Mouse (Mus musculus) brain, embryonic 14.5 days (tissue): ENCODE measurements around the gene Hnrnpu.

Experiments used
- CTCF ChIP-seq: fragments of 200-500 bp; IDR thresholded peaks from 2 replicates; pipeline ENCODE4 v1.5.1; 2012; ENCODE audit warnings: inconsistent platforms, mild to moderate bottlenecking, moderate library complexity, borderline replicate concordance; ENCODE audit not compliant: insufficient read depth, insufficient read length; ENCODE audit errors: extremely low read depth
- POLR2A ChIP-seq: fragments of 200-500 bp; IDR thresholded peaks from 2 replicates; pipeline ENCODE4 v1.6.1; 2012; ENCODE audit warnings: mild to moderate bottlenecking, inconsistent platforms, borderline replicate concordance; ENCODE audit not compliant: poor library complexity, insufficient read depth, insufficient read length, severe bottlenecking; ENCODE audit errors: extremely low read depth

- TF ChIP-seq CTCF, result no peak
- no peak for TF ChIP-seq POLR2A
These were observed 16.6 kb downstream of the Hnrnpu start for GRCm38 (mm10) chr1:178320723-178321590.
